Mouse (Mus musculus) liver, adult 2 months (tissue): ENCODE measurements around the gene Rnf144b. TPM values are rescaled to one million over a fixed set of nuclear protein-coding genes. Genes with fewer than 3 reads are reported as not detected.

ENCODE experiments used
- DNase-seq: peaks from one replicate; pipeline ENCODE4 v3.0.0-alpha.2; 2011; ENCODE audit warnings: low read depth, low spot score; ENCODE audit errors: extremely low read depth
- H3K27ac ChIP-seq: fragments of 200-500 bp; replicated peaks from 2 replicates; pipeline ENCODE4 v1.5.1; 2012; ENCODE audit warnings: low read depth, mild to moderate bottlenecking, control low read depth, inconsistent platforms, low read length; ENCODE audit not compliant: insufficient read depth
- H3K27me3 ChIP-seq: fragments of 200-500 bp; 2 replicates; pipeline ENCODE4 v1.6.1; 2012; ENCODE audit warnings: mild to moderate bottlenecking, moderate library complexity, low read length, inconsistent platforms; ENCODE audit not compliant: control insufficient read depth, insufficient read depth
- H3K36me3 ChIP-seq: fragments of 200-500 bp; 2 replicates; pipeline ENCODE4 v1.6.1; 2012; ENCODE audit warnings: low read length, inconsistent platforms; ENCODE audit not compliant: control insufficient read depth, insufficient read depth
- H3K4me1 ChIP-seq: fragments of 200-500 bp; 2 replicates; pipeline ENCODE4 v1.6.1; 2011; ENCODE audit warnings: low read length; ENCODE audit not compliant: control insufficient read depth, insufficient read depth
- H3K4me3 ChIP-seq: fragments of 200-500 bp; 2 replicates; pipeline ENCODE4 v1.5.1; 2011; ENCODE audit warnings: low read depth, mild to moderate bottlenecking, control low read depth, low read length, moderate library complexity; ENCODE audit not compliant: insufficient read depth
- H3K79me2 ChIP-seq: fragments of 200-500 bp; 2 replicates; pipeline ENCODE4 v1.6.1; 2012; ENCODE audit warnings: inconsistent platforms, mild to moderate bottlenecking, low read length, moderate library complexity; ENCODE audit not compliant: control insufficient read depth, insufficient read depth
- H3K9ac ChIP-seq: fragments of 200-500 bp; 2 replicates; pipeline ENCODE4 v1.6.1; 2012; ENCODE audit warnings: low read depth, mild to moderate bottlenecking, control low read depth, inconsistent platforms, low read length
- CTCF ChIP-seq: fragments of 200-500 bp; IDR thresholded peaks from 2 replicates; pipeline ENCODE4 v1.5.1; 2011; ENCODE audit warnings: low read depth, low read length, control low read depth
- POLR2A ChIP-seq: fragments of 200-500 bp; IDR thresholded peaks from 2 replicates; pipeline ENCODE4 v1.6.1; 2011; ENCODE audit warnings: low read length, control low read depth; ENCODE audit not compliant: insufficient read depth; ENCODE audit errors: extremely low read depth
- WGBS: fragments of 180-500 bp; shearing (Covaris S2); methylation state at CpG from one replicate; pipeline ENCODE4 v1.1.7; 2018; 5-methylcytosine and 5-hydroxymethylcytosine counted together
- polyA plus RNA-seq: library from polyadenylated mRNA; depleted of rRNA; stranded (reverse); fragments of >200 nt; gene quantifications from 2 replicates; pipeline ENCODE4 v1.2.3, GENCODE M21; 2012; rRNA removed
- total RNA-seq: library from RNA; depleted of rRNA; stranded (reverse); fragments of >200 nt; gene quantifications from 2 replicates; pipeline ENCODE4 v1.2.3, GENCODE M21; 2014; rRNA removed

Gene Rnf144b
- total and polyA plus RNA-seq, 2 experiments = 18.8 to 19.4 TPM

GRCm38 (mm10) chr13:47282221-47282620 lies 159.8 kb downstream of the Rnf144b start:
- H3K4me3 ChIP-seq = no peak overlapping the region
- no peaks in the 10 kb centered on the region for H3K36me3 ChIP-seq
- H3K4me1 ChIP-seq = peaks cover 4% of the 10 kb centered on the region; the same call in 1 of the 2 replicates
- no peak for TF ChIP-seq CTCF
- TF ChIP-seq POLR2A = no peak
- H3K27me3 ChIP-seq = no peaks in the 10 kb centered on the region
- no peaks in the 10 kb centered on the region for H3K79me2 ChIP-seq
- WGBS = 73% methylated on average over 3 of the region's 3 CpGs
- DNase-seq = no peak
- H3K27ac ChIP-seq = no peak overlapping the region
- H3K9ac ChIP-seq = no peak overlapping the region

GRCm38 (mm10) chr13:47288449-47288848 lies 166.0 kb downstream of the Rnf144b start:
- H3K79me2 ChIP-seq = no peaks in the 10 kb centered on the region
- 52% methylated on average over 4 of the region's 4 CpGs for WGBS
- TF ChIP-seq CTCF (peak; percentile 78), POLR2A (no peak)
- no peaks in the 10 kb centered on the region for H3K36me3 ChIP-seq
- H3K27ac ChIP-seq = no peak overlapping the region
- H3K9ac ChIP-seq = no peak overlapping the region
- no peak overlapping the region for H3K4me3 ChIP-seq
- peak; percentile 55 for DNase-seq
- H3K27me3 ChIP-seq = no peaks in the 10 kb centered on the region
- no peaks in the 10 kb centered on the region for H3K4me1 ChIP-seq

- Histone ChIP-seq H3K27ac (no peak overlapping the region), H3K4me1 (no peaks in the 10 kb centered on the region), H3K27me3 (no peaks in the 10 kb centered on the region), H3K4me3 (no peak overlapping the region), H3K36me3 (no peaks in the 10 kb centered on the region), H3K9ac (no peak overlapping the region), H3K79me2 (no peaks in the 10 kb centered on the region)
- TF ChIP-seq CTCF (no peak), POLR2A (no peak)
- 95% methylated on average over 8 of the region's 8 CpGs for WGBS
- no peak for DNase-seq
Observed at GRCm38 (mm10) chr13:47296465-47296864, 174.0 kb downstream of the Rnf144b start.

Other genes with a start within 250 kb of the Rnf144b start
- 10.5 and 11.1 TPM in 2 replicates for gene Kif13a, start 192.8 kb upstream of the Rnf144b start, total RNA-seq
- 6.6 TPM in 2 replicates for gene Kif13a, start 192.8 kb upstream of the Rnf144b start, polyA plus RNA-seq
- 0.40 and 0.83 TPM in 2 replicates for gene Nhlrc1, start 107.8 kb upstream of the Rnf144b start, total RNA-seq
- gene Nhlrc1, start 107.8 kb upstream of the Rnf144b start, polyA plus RNA-seq = 1.8 and 2.9 TPM in 2 replicates
- gene Kdm1b, start 79.2 kb upstream of the Rnf144b start, total RNA-seq = 17.5 and 21.1 TPM in 2 replicates
- gene Kdm1b, start 79.2 kb upstream of the Rnf144b start, polyA plus RNA-seq = 7.4 and 9.3 TPM in 2 replicates
- 33.0 and 45.4 TPM in 2 replicates for gene Tpmt, start 77.9 kb upstream of the Rnf144b start, total RNA-seq
- 13.9 and 18.9 TPM in 2 replicates for gene Tpmt, start 77.9 kb upstream of the Rnf144b start, polyA plus RNA-seq
- 24.8 and 27.7 TPM in 2 replicates for gene Dek, start 16.5 kb upstream of the Rnf144b start, total RNA-seq
- 14.1 and 15.5 TPM in 2 replicates for gene Dek, start 16.5 kb upstream of the Rnf144b start, polyA plus RNA-seq